Mouse (Mus musculus): Measurements from ENCODE around the gene Zfp605.

- TF ChIP-seq GATA1 (IDR thresholded peaks at IDR 0.05; ENCODE audit: low read length) (no peak), TAL1 (IDR thresholded peaks at IDR 0.05; ENCODE audit: low read length) (no peak)
Measured at GRCm38 (mm10) chr5:110139325-110139724, 29.4 kb downstream of the Zfp605 start.

Data from erythroblast, embryonic 14.5 days (primary cell).